Mouse (Mus musculus): ENCODE results near the gene Olfr483.

Olfr483 gene

DNA sequence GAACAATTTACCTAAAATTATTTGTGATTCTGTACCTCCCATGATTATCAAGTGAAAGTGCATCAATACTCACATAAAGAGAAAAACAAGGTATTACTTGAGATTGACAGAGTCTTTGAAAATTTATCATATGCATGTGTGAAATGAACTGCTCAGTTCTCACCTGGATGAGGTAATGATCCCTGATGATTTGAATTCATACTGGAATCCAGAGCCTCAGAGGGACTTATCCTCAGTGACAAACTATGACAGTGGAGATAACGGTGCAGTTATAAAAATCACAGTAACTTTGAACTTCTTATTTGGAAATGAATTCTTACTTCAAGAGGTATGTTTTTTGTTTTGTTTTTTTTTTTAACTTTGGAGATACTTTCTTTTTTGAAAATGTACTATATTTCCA is at the start of gene Olfr483:
Gene Olfr483, plus strand, starts transcription at position 301 of the 400 bp plus-strand sequence.
- no peak for DNase-seq (ENCODE audit: low read depth, low spot score)

DNA sequence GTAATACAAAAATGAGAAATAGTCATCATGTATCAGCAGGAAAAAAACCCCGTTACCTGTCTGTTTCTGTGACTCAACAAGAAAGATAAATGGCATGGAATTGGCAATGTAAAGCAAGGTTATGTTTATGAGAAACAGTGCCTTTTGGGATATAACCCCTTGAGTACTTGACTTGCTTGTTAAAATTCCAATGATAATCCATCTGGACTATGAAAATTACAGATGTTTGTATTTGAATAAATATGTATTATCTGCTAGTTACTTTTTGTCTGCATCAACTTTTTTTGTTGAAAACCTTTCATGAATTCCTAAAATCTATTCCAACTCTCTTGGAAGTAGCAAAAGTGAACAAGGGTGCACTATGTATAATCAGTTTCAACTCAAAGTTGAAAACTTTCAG is 33.4 kb upstream of the Olfr483 start, which contains the start of gene Olfr480:
Gene Olfr480, minus strand, starts transcription at position 101 of the 400 bp plus-strand sequence.
- no peak for DNase-seq (ENCODE audit: low read depth, low spot score)

DNA sequence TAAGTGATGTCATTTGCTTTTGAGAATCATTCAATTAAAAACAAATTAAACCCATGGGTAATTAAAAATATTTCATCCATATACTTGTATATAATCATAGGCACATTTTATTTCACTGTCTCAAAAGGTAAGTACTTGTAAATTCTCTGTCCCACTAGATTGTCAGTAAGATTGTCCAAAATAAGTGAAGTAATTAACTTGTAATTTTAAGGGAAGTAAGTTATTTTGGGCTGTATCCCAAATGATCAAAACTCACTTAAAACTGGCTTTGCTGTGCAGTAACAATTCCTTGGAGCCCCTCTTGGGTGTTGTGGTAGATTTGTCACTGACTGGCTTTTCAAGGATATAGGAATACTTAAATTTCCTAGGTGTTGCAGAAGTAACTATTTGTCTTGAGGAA is 21.1 kb upstream of the Olfr483 start, which contains the start of gene Olfr481:
Gene Olfr481, plus strand, starts transcription at position 301 of the 400 bp plus-strand sequence.
- DNase-seq (ENCODE audit: low read depth, low spot score) = no peak

DNA sequence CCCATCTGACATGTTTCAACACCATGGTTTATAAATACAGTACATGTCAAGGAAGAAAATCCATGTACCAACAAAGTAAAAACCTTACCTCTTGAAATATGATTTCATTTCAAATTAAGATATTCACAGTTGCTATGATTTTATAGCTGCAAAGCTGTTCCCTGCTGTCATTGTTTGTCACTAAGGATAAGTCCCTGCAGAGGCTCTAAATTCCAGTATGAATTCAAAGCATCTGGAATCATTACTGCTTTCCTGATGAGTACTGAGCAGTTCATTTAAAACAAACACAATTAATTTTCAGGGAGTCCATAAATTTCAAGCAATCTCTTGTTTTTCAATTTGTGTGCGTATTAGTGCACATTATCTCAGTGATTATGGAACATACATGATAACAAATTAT is 3.2 kb upstream of the Olfr483 start, which contains the start of gene Olfr482:
Gene Olfr482, minus strand, starts transcription at position 101 of the 400 bp plus-strand sequence.
- no peak for DNase-seq (ENCODE audit: low read depth, low spot score)

DNA sequence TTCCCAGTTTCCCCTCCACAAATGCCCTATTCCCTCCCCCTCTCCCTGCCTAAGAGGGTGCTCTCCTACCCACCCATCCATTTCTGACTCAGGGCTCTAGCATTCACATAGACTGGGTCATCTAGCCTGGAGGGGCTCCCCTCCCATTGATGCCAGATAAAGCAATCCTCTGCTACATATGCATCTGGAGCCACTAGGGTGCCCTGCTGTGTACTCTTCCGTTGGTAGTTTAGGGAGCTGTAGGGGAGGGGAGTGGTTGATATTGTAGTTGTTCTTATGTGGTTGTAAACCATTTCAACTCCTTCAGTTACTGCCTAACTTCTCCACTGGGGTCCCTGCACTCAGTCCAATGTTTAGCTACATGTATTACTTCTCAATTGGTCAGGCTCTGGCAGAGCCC is 20.0 kb downstream of the Olfr483 start:
- DNase-seq (ENCODE audit: low read depth, low spot score) = no peak

DNA sequence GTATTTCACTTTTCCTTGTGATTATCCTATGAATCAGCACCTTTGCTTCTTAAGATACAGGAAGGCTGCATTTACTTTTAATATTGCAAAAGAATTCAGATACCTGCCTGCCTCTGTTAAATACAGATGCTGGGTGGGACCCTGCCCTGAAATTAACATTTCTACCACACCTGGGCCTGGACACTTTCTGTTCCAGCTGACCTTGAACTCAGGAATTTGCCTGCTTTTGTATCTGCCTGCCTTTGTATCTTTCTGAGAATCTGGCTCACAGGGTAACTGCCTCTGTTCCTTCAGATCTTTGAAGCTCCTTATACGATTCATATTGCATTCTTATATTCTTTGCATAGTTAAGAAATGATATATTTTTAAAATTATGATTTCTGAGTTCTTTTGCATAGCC is 20.8 kb downstream of the Olfr483 start:
- no peak for DNase-seq (ENCODE audit: low read depth, low spot score)

DNA sequence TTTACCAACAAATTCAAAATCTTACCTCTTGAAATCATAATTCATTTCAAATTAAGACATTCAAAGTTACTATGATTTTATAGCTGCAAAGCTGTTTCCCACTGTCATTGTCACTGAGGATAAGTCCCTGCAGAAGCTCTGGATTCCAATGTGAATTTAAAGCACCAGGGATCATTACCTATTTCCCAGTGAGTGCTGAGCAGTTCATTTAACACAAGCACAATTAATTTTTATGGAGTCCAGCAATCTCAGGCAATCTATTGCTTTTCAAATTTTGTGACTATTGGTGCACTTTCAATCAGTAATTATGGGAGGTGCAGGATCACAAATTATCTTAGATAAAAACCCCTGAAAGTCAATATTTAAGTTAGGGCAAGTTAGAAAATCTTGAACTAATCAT is 26.7 kb downstream of the Olfr483 start, which contains the start of gene Olfr484:
Gene Olfr484, minus strand, starts transcription at position 101 of the 400 bp plus-strand sequence.
- DNase-seq (ENCODE audit: low read depth, low spot score) = no peak

Data from mesoderm, embryonic 11.5 days (tissue).